Mouse (Mus musculus) forebrain, embryonic 11.5 days (tissue): Measurements from ENCODE around the gene Ctcf. TPM values are rescaled to one million over a fixed set of nuclear protein-coding genes. Genes with fewer than 3 reads are reported as not detected.

ENCODE experiments used
- microRNA counts: library from miRNA; unstranded; fragments of <30 nt; microRNA quantifications from one replicate; lab custom pipeline; 2015
- microRNA-seq: library from miRNA; unstranded; fragments of <30 nt; microRNA quantifications from one replicate; pipeline ENCODE4, GENCODE M21; 2016; ENCODE audit not compliant: insufficient number of aligned reads
- polyA plus RNA-seq: library from polyadenylated mRNA; unstranded; fragments of >200 nt; fragmentation: Nextera tagmentation; extraction: Ambion mirVana; gene quantifications from 2 replicates; pipeline ENCODE4 v1.2.1, GENCODE M21; 2014

Ctcf gene
- polyA plus RNA-seq, 1 experiment from 2014 or later, result 134 TPM

MicroRNAs within 50 kb of the gene (microRNA counts, 519-probe panel; counts per million panel counts)
- 31.2 counts per million for microRNA mmu-miR-1966 (lab: Ali Mortazavi, UCI)

Small RNA genes lying within 50 kb of the gene (microRNA-seq; reads per million reads assigned to microRNA genes)
- not detected for gene Mir1966

Other genes with a start within 250 kb of the Ctcf start
- not detected in 2 replicates for gene Kctd19, start 223.1 kb upstream of the Ctcf start, polyA plus RNA-seq
- 1.2 and 1.4 TPM in 2 replicates for gene Lrrc36, start 223.0 kb upstream of the Ctcf start, polyA plus RNA-seq
- gene Tppp3, start 165.0 kb upstream of the Ctcf start, polyA plus RNA-seq, result 36.1 and 37.7 TPM in 2 replicates
- 20.2 and 24.6 TPM in 2 replicates for gene Zdhhc1, start 139.7 kb upstream of the Ctcf start, polyA plus RNA-seq
- 13.5 and 13.6 TPM in 2 replicates for gene Hsd11b2, start 117.8 kb upstream of the Ctcf start, polyA plus RNA-seq
- 99.2 and 108 TPM in 2 replicates for gene Atp6v0d1, start 70.5 kb upstream of the Ctcf start, polyA plus RNA-seq
- 18.2 and 18.9 TPM in 2 replicates for gene Ripor1, start 31.3 kb upstream of the Ctcf start, polyA plus RNA-seq
- gene Agrp, start 825 bp downstream of the Ctcf start, polyA plus RNA-seq, result 0.49 and 1.6 TPM in 2 replicates
- 1.8 and 2.0 TPM in 2 replicates for gene Carmil2, start 49.7 kb downstream of the Ctcf start, polyA plus RNA-seq
- 76.9 and 83.6 TPM in 2 replicates for gene Acd, start 64.5 kb downstream of the Ctcf start, polyA plus RNA-seq
- gene Pard6a, start 64.6 kb downstream of the Ctcf start, polyA plus RNA-seq, result 24.9 and 25.1 TPM in 2 replicates
- gene 4933405L10Rik, start 71.1 kb downstream of the Ctcf start, polyA plus RNA-seq, result 0.36 TPM in 1 of 2 replicates, not detected in the other
- gene Enkd1, start 71.6 kb downstream of the Ctcf start, polyA plus RNA-seq, result 43.0 and 44.4 TPM in 2 replicates
- gene Gfod2, start 122.1 kb downstream of the Ctcf start, polyA plus RNA-seq, result 38.0 and 49.3 TPM in 2 replicates
- 15.8 and 16.1 TPM in 2 replicates for gene Ranbp10, start 190.8 kb downstream of the Ctcf start, polyA plus RNA-seq
- gene Tsnaxip1, start 191.2 kb downstream of the Ctcf start, polyA plus RNA-seq, result 0.21 and 0.23 TPM in 2 replicates
- gene Cenpt, start 216.7 kb downstream of the Ctcf start, polyA plus RNA-seq, result 59.7 and 62.0 TPM in 2 replicates
- 85.6 and 87.3 TPM in 2 replicates for gene Thap11, start 218.6 kb downstream of the Ctcf start, polyA plus RNA-seq
- 355 and 371 TPM in 2 replicates for gene Nutf2, start 224.0 kb downstream of the Ctcf start, polyA plus RNA-seq
- gene Edc4, start 244.3 kb downstream of the Ctcf start, polyA plus RNA-seq, result 62.7 and 65.2 TPM in 2 replicates